Mouse (Mus musculus) brain, embryonic 14.5 days (tissue): ENCODE data around the gene Prkd2. TPM values are rescaled to one million over a fixed set of nuclear protein-coding genes. Genes with fewer than 3 reads are reported as not detected.

ENCODE experiments used
- DNase-seq: peaks from one replicate; pipeline ENCODE4 v3.0.0-alpha.2; 2011; ENCODE audit warnings: low read depth
- CTCF ChIP-seq: fragments of 200-500 bp; IDR thresholded peaks from 2 replicates; pipeline ENCODE4 v1.5.1; 2012; ENCODE audit warnings: inconsistent platforms, mild to moderate bottlenecking, moderate library complexity, borderline replicate concordance; ENCODE audit not compliant: insufficient read depth, insufficient read length; ENCODE audit errors: extremely low read depth
- POLR2A ChIP-seq: fragments of 200-500 bp; IDR thresholded peaks from 2 replicates; pipeline ENCODE4 v1.6.1; 2012; ENCODE audit warnings: mild to moderate bottlenecking, inconsistent platforms, borderline replicate concordance; ENCODE audit not compliant: poor library complexity, insufficient read depth, insufficient read length, severe bottlenecking; ENCODE audit errors: extremely low read depth
- polyA plus RNA-seq: library from polyadenylated mRNA; depleted of rRNA; stranded (reverse); fragments of >200 nt; gene quantifications from 2 replicates; pipeline ENCODE4 v1.2.3, GENCODE M21; 2012; rRNA removed

Prkd2 gene
- 13.9 and 14.0 TPM in 2 replicates for polyA plus RNA-seq

DNA sequence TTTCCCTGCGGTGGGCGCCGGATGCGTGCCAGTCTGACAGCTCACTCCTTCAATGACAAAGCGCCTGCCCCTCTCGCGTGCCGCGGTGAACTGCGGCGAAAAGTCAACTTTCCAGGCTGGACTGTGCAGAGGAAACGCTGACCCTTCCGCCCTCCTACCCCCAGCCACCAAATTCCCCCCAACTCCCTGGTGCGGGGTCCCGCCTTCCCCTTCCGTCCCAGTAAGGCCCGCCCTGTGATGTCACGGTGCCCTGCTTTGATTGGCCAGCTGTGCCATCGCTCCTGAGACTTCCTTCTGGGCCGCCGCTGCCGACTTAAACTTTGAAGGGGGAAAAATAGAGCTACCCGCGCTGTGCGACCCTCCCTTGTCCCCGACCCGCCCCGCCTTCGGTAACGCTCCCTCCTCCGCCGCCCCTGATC is at the start of gene Prkd2:
Gene Prkd2 (plus strand): TSS at position 258 of the 419 bp plus-strand sequence.
- DNase-seq, result peak; percentile 95
- TF ChIP-seq POLR2A, result no peak
- no peak for TF ChIP-seq CTCF

DNA sequence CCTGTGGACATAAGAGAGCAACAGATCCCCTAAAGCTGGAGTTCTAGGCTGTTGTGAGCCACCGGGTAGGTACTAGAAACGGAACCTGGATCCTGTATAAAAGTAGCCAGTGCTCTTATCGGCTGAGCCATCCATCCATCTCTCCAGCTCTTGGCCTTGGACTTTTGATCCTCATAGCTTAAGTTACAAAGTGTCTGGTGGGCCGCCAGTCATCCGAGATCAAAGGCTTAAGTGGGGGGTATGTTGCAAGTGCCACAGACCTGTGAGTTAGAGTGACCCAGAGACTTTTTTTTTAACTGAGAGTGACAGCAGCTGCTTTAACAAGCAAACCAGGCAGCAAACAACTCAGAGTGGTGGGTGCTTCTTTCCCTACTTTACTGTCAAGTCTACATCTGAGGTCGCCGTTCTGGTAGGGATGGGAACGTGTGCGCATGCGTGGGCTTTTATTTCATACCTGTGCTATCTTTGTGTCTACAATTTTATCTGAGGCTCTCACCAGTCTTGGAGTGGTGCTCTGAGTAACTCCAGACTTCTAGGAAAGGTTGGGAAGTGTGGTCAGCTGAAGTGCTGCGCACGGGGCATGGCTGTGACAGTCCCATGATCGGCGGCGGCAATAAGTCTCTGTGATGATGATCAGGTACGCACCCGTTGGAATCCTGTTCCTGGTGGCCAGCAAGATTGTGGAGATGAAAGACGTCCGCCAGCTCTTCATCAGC is 49.5 kb upstream of the Prkd2 start:
- TF ChIP-seq POLR2A (no peak), CTCF (no peak)

DNA sequence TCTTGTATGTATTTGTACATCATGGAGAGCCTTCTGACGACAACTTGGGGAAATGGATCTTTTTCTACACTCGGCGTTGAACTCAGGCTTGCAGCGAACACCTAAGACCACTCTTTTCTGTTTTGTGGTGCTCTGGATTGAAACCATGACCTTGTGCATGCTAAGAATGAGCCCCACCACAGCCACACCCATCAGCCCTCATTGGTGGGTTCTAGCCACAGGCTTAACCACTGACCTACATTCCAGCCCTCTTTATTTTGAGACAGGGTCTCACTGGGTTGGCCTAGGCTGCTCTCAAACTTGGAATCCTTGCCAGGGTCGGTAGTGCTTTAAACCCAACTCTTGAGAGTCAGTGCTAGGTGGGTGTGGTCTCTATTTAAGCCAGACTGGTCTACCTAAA is 47.8 kb upstream of the Prkd2 start:
- DNase-seq, result no peak
- no peak for TF ChIP-seq CTCF
- no peak for TF ChIP-seq POLR2A

More for the DNA sequence above, 49.5 kb upstream of the Prkd2 start:
- DNase-seq, result no peak

DNA sequence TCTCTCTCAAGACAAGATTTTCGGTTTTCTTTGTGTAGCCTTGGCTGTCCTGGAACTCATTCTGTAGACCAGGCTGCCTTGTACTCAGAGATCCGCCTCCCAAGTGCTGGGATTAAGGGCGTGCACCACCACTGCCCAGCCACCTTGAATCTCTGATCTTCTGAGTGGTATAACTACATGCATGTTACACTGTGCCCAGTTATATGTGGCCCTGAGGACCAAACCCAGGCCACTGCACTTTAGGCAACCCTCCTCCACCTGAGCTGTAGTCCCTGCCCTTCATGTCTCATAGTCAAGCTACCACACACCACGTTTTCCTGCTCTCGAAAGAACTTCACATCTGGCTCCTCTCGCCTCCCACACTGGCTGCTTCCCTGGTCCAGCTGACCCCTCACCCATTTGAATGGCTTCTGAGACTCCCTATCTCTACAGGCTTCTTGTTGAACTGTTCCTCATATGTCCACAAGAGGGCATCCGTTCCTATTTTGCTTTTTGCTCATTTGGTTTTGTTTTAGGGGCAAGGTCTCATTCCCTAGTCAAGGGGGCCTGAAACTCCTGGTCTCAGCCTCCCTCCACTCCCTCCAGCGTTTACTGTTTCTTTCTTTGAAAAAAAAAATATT is 38.2 kb upstream of the Prkd2 start:
- DNase-seq, result peak; percentile 55
- peak; percentile 54; the same call in 1 of the 2 replicates for TF ChIP-seq CTCF
- TF ChIP-seq POLR2A, result no peak

DNA sequence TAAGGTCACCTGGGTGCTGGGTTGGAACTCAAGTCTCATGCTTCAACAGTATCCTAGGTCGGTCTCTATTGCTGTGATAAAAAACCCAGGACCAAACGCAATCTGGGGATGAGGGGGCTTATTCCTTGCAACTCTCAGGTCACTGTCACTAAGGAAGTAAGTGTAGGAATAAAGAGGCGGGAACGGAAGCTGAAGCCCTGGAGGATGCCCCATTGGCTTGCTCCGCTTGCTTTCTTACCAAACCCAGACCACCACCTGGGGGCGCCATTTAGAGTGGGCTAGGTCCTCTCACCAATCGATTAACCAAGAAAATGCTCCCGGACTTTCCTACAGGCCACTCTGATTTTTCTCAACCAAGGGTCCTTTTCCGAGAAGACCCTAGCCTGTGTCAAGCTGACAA is 34.8 kb upstream of the Prkd2 start:
- DNase-seq, result no peak
- TF ChIP-seq CTCF, result peak; percentile 20; the same call in 1 of the 2 replicates
- TF ChIP-seq POLR2A, result no peak

DNA sequence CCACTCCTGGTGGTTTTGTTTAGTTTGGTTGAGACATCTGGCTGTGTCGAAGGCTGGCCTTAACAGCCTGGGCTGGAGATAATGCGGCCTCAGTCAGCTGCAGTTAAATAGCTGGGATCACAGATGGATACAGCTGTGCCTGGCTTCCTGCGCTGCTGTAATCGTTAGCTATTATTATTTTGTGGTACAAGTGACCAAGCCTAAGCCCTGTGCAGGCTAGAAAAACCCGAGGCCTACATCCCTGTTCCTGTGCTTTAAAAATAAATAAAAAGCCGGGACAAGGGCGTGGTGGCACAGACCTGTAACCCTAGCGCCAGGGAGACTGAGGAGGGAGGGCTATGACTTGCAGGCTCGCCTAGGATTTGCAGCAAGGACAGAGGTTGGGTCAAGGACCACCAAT is 34.1 kb upstream of the Prkd2 start:
- TF ChIP-seq CTCF (no peak), POLR2A (no peak)
- DNase-seq, result no peak

DNA sequence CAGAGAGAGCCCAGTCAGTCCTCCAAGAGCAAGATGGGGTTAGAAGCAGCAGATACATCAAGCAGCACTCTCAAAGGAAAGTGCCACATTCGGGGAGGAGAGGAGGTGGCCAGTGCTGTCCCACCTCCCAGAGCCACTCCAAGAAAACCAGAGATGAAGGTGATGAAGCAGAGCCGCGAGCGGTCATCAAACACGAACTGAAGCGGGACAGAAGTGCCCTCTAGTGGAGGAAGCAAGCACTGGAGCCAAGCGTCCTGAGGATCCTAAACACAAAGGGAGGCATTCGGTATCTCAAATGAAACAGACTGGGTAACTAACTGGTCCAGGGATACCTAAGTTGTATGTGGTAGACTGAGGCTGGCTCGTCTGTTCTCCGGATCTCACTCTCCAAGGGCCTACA is 33.0 kb upstream of the Prkd2 start:
- peak; percentile 89 for TF ChIP-seq CTCF
- no peak for TF ChIP-seq POLR2A

DNA sequence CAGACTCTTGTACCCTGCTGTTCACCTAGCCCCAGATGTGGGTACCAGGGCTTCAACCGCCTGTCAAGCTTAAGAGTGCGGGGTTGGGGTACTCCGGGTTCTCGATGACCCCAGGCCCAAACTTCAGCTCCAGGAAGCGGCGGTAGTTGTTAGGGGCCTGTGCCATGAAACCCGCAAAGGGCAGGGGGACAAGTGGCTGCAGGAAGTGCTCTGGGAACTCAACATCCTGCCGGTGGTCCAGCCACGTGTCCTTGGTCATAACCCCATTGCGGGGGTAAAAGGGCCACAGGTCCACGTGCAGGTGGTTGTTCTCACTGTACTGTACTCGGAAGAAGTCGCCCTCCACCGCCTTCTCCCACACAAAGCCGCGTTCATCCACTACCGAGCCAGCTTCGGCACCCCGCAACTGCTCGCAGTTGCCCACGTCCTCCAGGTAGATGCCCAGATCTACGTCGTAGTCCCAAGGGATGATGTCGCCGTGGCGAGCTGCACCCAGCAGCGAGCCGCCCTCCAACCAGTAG is 32.2 kb upstream of the Prkd2 start:
- no peak for TF ChIP-seq CTCF
- TF ChIP-seq POLR2A, result no peak
- no peak for DNase-seq

More for the DNA sequence above, 33.0 kb upstream of the Prkd2 start:
- DNase-seq, result peak; percentile 79

DNA sequence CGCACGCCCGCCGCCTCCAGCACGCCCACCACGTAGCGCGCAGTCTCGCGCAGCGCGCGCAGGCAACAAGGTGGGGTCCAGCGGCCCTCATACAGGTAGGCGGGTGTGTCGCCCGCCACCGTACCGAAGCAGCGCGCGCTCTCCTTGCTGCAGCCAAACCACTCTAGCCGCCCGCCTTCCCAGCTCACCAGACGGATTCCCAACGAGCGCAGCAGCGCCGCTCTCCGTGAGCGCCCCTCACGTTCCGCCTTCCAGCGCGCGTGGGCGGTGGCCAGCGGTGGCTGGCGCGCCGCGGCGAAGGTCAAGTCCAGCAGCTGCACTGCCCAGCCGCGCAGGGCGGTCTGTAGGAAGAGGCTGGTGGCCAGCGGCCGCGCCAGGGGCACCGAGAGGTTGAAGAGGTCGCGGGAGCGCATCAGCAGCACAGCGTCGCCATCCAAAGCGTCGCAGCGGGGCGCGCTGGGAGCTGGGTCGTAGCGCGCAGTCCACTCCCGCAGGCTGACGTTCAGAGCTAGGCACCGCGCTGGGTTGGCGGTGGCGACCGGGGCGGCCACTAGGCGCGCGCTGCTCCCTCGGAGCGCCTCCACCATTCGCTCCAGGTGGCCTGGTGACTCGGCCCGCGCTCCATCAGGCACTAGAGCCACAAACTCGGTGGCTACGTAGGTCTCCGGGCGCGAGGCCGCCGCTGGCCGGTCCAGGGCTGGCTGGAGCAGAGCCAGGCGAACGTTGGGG is 31.6 kb upstream of the Prkd2 start:
- TF ChIP-seq POLR2A, result no peak; the same call in 1 of the 2 replicates
- TF ChIP-seq CTCF, result peak; percentile 30; the same call in 1 of the 2 replicates
- peak; percentile 73 for DNase-seq

DNA sequence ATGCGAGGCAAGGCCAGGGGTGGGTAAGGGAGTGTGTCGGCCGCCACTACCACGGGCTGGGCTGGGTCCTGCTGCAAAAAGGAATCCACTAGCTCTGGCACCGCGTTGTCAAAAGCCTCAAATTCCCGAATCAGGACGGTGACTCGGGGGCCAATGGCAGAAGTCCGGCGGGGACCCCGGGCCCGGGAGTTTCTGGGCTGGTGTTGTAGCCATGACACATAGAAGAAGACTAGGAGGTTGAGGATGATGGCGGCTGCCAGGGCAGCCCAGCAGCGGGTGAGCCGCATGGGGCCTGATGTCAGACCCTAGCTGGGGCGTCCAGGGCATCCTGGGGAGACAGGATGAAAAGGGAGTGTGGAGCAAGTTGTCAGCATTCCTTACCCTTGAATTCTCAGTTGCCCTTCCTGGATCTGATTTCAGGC is 31.0 kb upstream of the Prkd2 start:
- no peak for TF ChIP-seq CTCF
- TF ChIP-seq POLR2A, result no peak
- no peak for DNase-seq

DNA sequence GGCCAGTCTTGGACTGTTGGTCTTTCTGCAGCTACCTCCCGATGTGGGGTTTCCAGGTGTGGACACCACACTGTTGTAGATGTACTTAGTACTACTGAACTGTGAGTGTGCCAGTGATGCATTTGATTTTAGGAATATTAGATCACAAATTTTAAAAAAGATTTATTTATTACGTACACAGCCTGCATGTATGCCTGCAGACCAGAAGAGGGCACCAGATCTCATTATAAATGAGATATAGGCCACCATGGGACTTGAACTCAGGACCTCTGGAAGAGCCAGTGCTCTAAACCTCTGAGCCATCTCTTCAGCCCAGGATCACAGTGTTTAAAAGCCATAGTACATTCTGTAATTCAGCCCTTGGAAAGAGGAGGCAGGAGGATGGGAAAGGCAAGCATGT is 30.2 kb upstream of the Prkd2 start:
- DNase-seq, result no peak
- TF ChIP-seq CTCF (no peak; the same call in 1 of the 2 replicates), POLR2A (no peak)

DNA sequence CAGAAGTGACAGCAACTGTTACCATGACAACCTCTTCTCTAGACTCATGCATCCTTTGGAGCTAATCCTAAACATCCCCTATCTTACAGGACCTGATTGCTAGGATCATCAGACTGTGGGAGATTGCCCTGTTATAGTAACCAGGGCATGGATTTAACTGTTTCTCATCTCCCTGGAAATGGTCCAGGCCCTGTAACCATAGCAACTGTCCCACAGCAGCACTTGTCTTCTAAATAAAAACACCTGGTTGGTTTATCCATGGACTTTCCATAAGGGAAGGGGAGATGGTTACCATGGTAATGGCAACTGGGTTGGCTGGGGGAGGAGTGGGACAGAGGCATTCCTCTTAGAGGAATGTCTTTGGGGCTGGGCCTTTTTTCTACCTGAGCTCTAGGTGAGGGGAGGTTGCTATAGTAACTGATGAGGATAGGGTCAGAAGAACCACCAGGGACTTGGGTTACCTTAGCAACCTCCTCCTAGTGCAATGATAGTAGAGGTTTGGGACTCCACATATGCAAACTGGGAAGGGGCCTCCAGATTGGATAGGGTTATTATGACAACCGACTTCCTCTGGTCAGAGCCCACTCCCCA is 27.3 kb upstream of the Prkd2 start, which contains the start of gene Strn4:
Gene Strn4 (plus strand): TSS at position 539 of the 591 bp plus-strand sequence.
- peak; percentile 96 for DNase-seq
- TF ChIP-seq POLR2A, result no peak
- TF ChIP-seq CTCF, result no peak
